Mouse (Mus musculus): ENCODE measurements at regions not wholly inside any gene's neighbourhood (a gene's known extent, or its start where the extent isn't known, plus 50 kb on each side); places are given as distances from the start of the nearest gene placed in this dataset.

GRCm38 (mm10) chr12:7587501-7587900 lies 389.9 kb upstream of the Apob start:
- TF ChIP-seq GATA1 (IDR thresholded peaks at IDR 0.05; ENCODE audit: borderline replicate concordance, low read length) (no peak), FLI1 (IDR thresholded peaks at IDR 0.05; ENCODE audit: low read length) (no peak)

All from megakaryocyte, embryonic 14.5 days (primary cell).